Mouse (Mus musculus): ENCODE measurements at regions not wholly inside any gene's neighbourhood (a gene's known extent, or its start where the extent isn't known, plus 50 kb on each side); places are given as distances from the start of the nearest gene placed in this dataset.

- Histone ChIP-seq H3K4me3 (ENCODE audit: low read depth, low read length) (no peak overlapping the region), H3K4me1 (ENCODE audit: control insufficient read depth, insufficient read depth, insufficient read length, low read length) (no peaks in the 10 kb centered on the region), H3K27ac (ENCODE audit: insufficient read depth, low read depth, low read length) (no peak overlapping the region), H3K36me3 (ENCODE audit: control insufficient read depth, insufficient read depth, low read length) (no peaks in the 10 kb centered on the region), H3K27me3 (ENCODE audit: control insufficient read depth, insufficient read depth, low read length) (no peaks in the 10 kb centered on the region)
- TF ChIP-seq POLR2A (IDR thresholded peaks at IDR 0.05; ENCODE audit: low read depth, low read length), result no peak
- TF ChIP-seq CTCF (IDR thresholded peaks at IDR 0.05; ENCODE audit: extremely low read depth, insufficient read length, insufficient replicate concordance, low read depth, low read length), result no peak
- WGBS, result 91% methylated on average over 6 of the region's 6 CpGs
Measured at GRCm38 (mm10) chr14:114843105-114843743, 248.8 kb upstream of the Gpc5 start.

DNA sequence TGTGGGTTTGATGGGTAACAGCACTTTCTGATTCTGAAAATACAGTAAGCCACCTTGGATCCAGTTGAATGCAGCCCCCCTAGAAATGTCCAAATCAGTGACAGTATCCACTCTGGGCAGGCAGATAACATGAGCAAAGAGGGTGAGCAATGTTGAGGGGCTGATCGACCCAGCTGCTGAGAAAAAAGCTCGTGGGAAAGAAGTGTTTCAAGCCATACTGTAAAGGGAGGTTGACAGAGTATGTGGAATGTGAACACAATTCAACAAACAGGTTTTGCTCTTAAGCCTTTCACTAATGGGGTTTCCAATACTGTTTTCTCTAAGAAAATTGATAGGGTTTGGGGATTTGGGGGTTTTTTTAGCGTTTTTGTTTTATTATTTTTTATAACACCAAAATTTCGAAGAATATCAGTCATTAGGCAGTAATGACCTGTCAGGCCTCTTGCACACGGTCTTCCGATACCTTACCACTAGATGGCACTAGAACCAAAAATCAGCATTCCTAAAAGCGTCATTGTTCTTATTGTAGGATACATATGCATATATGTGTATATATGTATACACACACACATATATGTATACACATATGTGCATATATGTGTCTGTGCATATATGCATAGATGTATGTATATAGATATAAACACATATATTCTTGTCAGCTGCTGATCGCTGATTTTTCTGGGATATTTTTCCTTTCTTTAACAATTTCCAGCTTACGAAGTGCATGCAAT is 237.5 kb upstream of the Gpc5 start:
- Histone ChIP-seq H3K27ac (ENCODE audit: insufficient read depth, low read depth, low read length) (no peak overlapping the region), H3K4me1 (ENCODE audit: control insufficient read depth, insufficient read depth, insufficient read length, low read length) (peaks cover 2% of the 10 kb centered on the region; the same call in 1 of the 2 replicates), H3K36me3 (ENCODE audit: control insufficient read depth, insufficient read depth, low read length) (no peaks in the 10 kb centered on the region), H3K27me3 (ENCODE audit: control insufficient read depth, insufficient read depth, low read length) (no peaks in the 10 kb centered on the region), H3K4me3 (ENCODE audit: low read depth, low read length) (no peak overlapping the region)
- WGBS, result 25% methylated on average over 9 of the region's 9 CpGs
- TF ChIP-seq CTCF (IDR thresholded peaks at IDR 0.05; ENCODE audit: extremely low read depth, insufficient read length, insufficient replicate concordance, low read depth, low read length) (peak; percentile 8; the same call in 1 of the 2 replicates), POLR2A (IDR thresholded peaks at IDR 0.05; ENCODE audit: low read depth, low read length) (no peak)

GRCm38 (mm10) chr14:114855055-114855740 is 236.8 kb upstream of the Gpc5 start:
- TF ChIP-seq POLR2A (IDR thresholded peaks at IDR 0.05; ENCODE audit: low read depth, low read length), result no peak
- no peak for TF ChIP-seq CTCF (IDR thresholded peaks at IDR 0.05; ENCODE audit: extremely low read depth, insufficient read length, insufficient replicate concordance, low read depth, low read length)
- Histone ChIP-seq H3K27ac (ENCODE audit: insufficient read depth, low read depth, low read length) (no peak overlapping the region), H3K4me1 (ENCODE audit: control insufficient read depth, insufficient read depth, insufficient read length, low read length) (peaks cover 2% of the 10 kb centered on the region; the same call in 1 of the 2 replicates), H3K36me3 (ENCODE audit: control insufficient read depth, insufficient read depth, low read length) (no peaks in the 10 kb centered on the region), H3K4me3 (ENCODE audit: low read depth, low read length) (no peak overlapping the region), H3K27me3 (ENCODE audit: control insufficient read depth, insufficient read depth, low read length) (no peaks in the 10 kb centered on the region)
- 47% methylated on average over 12 of the region's 12 CpGs for WGBS

GRCm38 (mm10) chr14:114855746-114856145 is 236.3 kb upstream of the Gpc5 start:
- no peaks in the 10 kb centered on the region for H3K36me3 ChIP-seq (ENCODE audit: control insufficient read depth, insufficient read depth, low read length)
- peaks cover 2% of the 10 kb centered on the region; the same call in 1 of the 2 replicates for H3K4me1 ChIP-seq (ENCODE audit: control insufficient read depth, insufficient read depth, insufficient read length, low read length)
- H3K27me3 ChIP-seq (ENCODE audit: control insufficient read depth, insufficient read depth, low read length), result no peaks in the 10 kb centered on the region
- H3K4me3 ChIP-seq (ENCODE audit: low read depth, low read length), result no peak overlapping the region
- no peak for TF ChIP-seq POLR2A (IDR thresholded peaks at IDR 0.05; ENCODE audit: low read depth, low read length)
- TF ChIP-seq CTCF (IDR thresholded peaks at IDR 0.05; ENCODE audit: extremely low read depth, insufficient read length, insufficient replicate concordance, low read depth, low read length), result no peak
- 17% methylated on average over 3 of the region's 3 CpGs for WGBS
- no peak overlapping the region for H3K27ac ChIP-seq (ENCODE audit: insufficient read depth, low read depth, low read length)

GRCm38 (mm10) chr14:114856243-114857031 is 235.6 kb upstream of the Gpc5 start:
- H3K27me3 ChIP-seq (ENCODE audit: control insufficient read depth, insufficient read depth, low read length), result no peaks in the 10 kb centered on the region
- H3K27ac ChIP-seq (ENCODE audit: insufficient read depth, low read depth, low read length), result no peak overlapping the region
- no peak for TF ChIP-seq CTCF (IDR thresholded peaks at IDR 0.05; ENCODE audit: extremely low read depth, insufficient read length, insufficient replicate concordance, low read depth, low read length)
- TF ChIP-seq POLR2A (IDR thresholded peaks at IDR 0.05; ENCODE audit: low read depth, low read length), result no peak
- no peak overlapping the region for H3K4me3 ChIP-seq (ENCODE audit: low read depth, low read length)
- WGBS, result 41% methylated on average over 18 of the region's 18 CpGs
- H3K36me3 ChIP-seq (ENCODE audit: control insufficient read depth, insufficient read depth, low read length), result no peaks in the 10 kb centered on the region
- H3K4me1 ChIP-seq (ENCODE audit: control insufficient read depth, insufficient read depth, insufficient read length, low read length), result peaks cover 2% of the 10 kb centered on the region; the same call in 1 of the 2 replicates

DNA sequence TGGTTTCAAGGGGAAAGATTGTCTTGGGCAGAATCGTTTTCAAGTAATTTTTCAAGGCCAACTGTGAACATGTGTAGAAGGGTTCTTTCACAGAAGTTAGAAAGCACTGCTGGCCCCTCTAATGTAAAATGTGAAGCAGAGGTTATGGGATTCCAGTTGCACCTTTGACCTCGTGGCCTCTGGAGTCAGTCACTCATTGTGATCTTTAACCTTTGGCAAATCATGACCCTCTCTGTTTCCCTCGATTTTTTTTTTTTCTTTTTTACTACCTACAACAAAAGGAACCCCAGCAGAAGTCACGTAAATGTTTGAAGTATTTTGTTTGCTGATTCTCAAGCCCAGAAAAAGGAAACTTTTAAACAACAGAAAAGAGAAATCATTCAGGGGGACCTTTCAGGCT is 234.8 kb upstream of the Gpc5 start:
- no peaks in the 10 kb centered on the region for H3K36me3 ChIP-seq (ENCODE audit: control insufficient read depth, insufficient read depth, low read length)
- no peaks in the 10 kb centered on the region for H3K27me3 ChIP-seq (ENCODE audit: control insufficient read depth, insufficient read depth, low read length)
- TF ChIP-seq CTCF (IDR thresholded peaks at IDR 0.05; ENCODE audit: extremely low read depth, insufficient read length, insufficient replicate concordance, low read depth, low read length), result no peak
- TF ChIP-seq POLR2A (IDR thresholded peaks at IDR 0.05; ENCODE audit: low read depth, low read length), result no peak
- 13% methylated on average over 4 of the region's 4 CpGs for WGBS
- H3K27ac ChIP-seq (ENCODE audit: insufficient read depth, low read depth, low read length), result no peak overlapping the region
- H3K4me1 ChIP-seq (ENCODE audit: control insufficient read depth, insufficient read depth, insufficient read length, low read length), result peaks cover 2% of the 10 kb centered on the region; the same call in 1 of the 2 replicates
- no peak overlapping the region for H3K4me3 ChIP-seq (ENCODE audit: low read depth, low read length)
